Mouse (Mus musculus) CD4-positive, CD25-positive, alpha-beta regulatory T cell (primary cell): ENCODE measurements around the gene Gm5796. TPM values are rescaled to one million over a fixed set of nuclear protein-coding genes. Genes with fewer than 3 reads are reported as not detected.

Experiments
- polyA plus RNA-seq: library from polyadenylated mRNA; unstranded; fragments of 100-300 nt; shearing (Covaris generic); gene quantifications from one replicate; pipeline ENCODE4 v1.2.1, GENCODE M21; 2017

Gm5796 gene
- polyA plus RNA-seq, result 0.77 TPM

DNA sequence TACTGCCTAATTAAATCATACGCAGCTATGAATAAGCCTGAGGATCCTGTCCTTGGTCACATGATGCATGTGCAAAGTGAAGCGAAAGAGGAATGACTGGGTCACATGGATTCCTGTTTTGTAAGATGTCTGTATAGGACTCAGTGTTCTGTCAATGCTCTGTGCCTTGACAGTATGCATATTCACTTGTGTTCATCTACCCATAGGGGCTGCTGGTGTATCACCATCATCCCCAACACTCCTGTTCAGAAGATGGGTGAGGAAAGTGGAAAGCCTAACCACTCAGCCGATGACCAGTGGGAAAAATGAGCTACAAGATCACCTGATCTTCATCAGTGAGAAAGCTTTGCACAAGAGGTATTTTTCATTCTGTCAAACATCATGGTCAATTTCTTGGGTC is at the start of gene Gm5796:
Gene Gm5796 (plus strand): TSS at position 301 of the 400 bp plus-strand sequence.

GRCm38 (mm10) chr14:3998094-3998493 is 25.6 kb upstream of the Gm5796 start, which contains the start of gene Gm3099:
Gene Gm3099, plus strand, starts transcription at chr14:3998394.

GRCm38 (mm10) chr14:4083820-4084219 is 60.1 kb downstream of the Gm5796 start, which contains the start of gene Gm3115:
Gene Gm3115, plus strand, starts transcription at chr14:4084120.

Other genes with a start within 250 kb of the Gm5796 start
- 0.26 TPM for gene Gm3002, start 213.9 kb upstream of the Gm5796 start, polyA plus RNA-seq
- gene Gm3033, start 177.7 kb upstream of the Gm5796 start, polyA plus RNA-seq, result 0.25 TPM
- gene Gm2916, start 139.8 kb upstream of the Gm5796 start, polyA plus RNA-seq, result not detected
- not detected for gene Gm3029, start 92.2 kb upstream of the Gm5796 start, polyA plus RNA-seq
- not detected for gene Gm3095, start 60.4 kb upstream of the Gm5796 start, polyA plus RNA-seq
- not detected for gene Gm3099, start 25.5 kb upstream of the Gm5796 start, polyA plus RNA-seq
- 0.14 TPM for gene Gm3115, start 60.2 kb downstream of the Gm5796 start, polyA plus RNA-seq
- 1.3 TPM for gene Gm8108, start 86.6 kb downstream of the Gm5796 start, polyA plus RNA-seq
- not detected for gene Gm3127, start 141.1 kb downstream of the Gm5796 start, polyA plus RNA-seq
- gene Gm2974, start 158.6 kb downstream of the Gm5796 start, polyA plus RNA-seq, result 0.72 TPM
- gene Gm3138, start 225.7 kb downstream of the Gm5796 start, polyA plus RNA-seq, result not detected